Mouse (Mus musculus) thymus, adult 2 months (tissue): ENCODE measurements around the gene Usp29.
"Not testable (repeated sequence)": the region's sequence is repeated elsewhere in the genome, so short reads cannot be mapped to it uniquely, and the experiment has no call there.

Experiments used
- CTCF ChIP-seq: fragments of 200-500 bp; IDR thresholded peaks from 2 replicates; pipeline ENCODE4 v1.5.1; 2012; ENCODE audit warnings: mild to moderate bottlenecking, control low read depth, low read length, moderate library complexity, borderline replicate concordance; ENCODE audit not compliant: control insufficient read depth, poor library complexity, insufficient read depth; ENCODE audit errors: extremely low read depth
- POLR2A ChIP-seq: fragments of 200-500 bp; IDR thresholded peaks from 2 replicates; pipeline ENCODE4 v1.6.1; 2012; ENCODE audit warnings: mild to moderate bottlenecking, low read length, control low read depth, moderate library complexity; ENCODE audit not compliant: control insufficient read depth, poor library complexity, insufficient read depth; ENCODE audit errors: extremely low read depth

- not testable (repeated sequence) for TF ChIP-seq POLR2A, CTCF
Observed at GRCm38 (mm10) chr7:6773865-6774413, 43.6 kb downstream of the Usp29 start.
